Mouse (Mus musculus) thymus, postnatal 36 days (tissue): ENCODE measurements around the gene Sept3.
"Not testable (repeated sequence)": the region's sequence is repeated elsewhere in the genome, so short reads cannot be mapped to it uniquely, and the experiment has no call there.

ENCODE experiments used
- DNase-seq, 2 experiments: peaks; one replicate each; pipeline ENCODE4 v3.0.0; 2022; ENCODE audit warnings: mixed read lengths in 2 of 2

Gene Sept3

GRCm38 (mm10) chr15:82274593-82274926 is at the start of gene Sept3:
Gene Sept3 (plus strand): TSS chr15:82274893.
- no peak for DNase-seq

- no peak for DNase-seq
Observed at GRCm38 (mm10) chr15:82225769-82226168, 48.9 kb upstream of the Sept3 start.

- DNase-seq, result no peak
Observed at GRCm38 (mm10) chr15:82229542-82230045, 45.1 kb upstream of the Sept3 start.

- no peak for DNase-seq
Observed at GRCm38 (mm10) chr15:82230098-82230611, 44.5 kb upstream of the Sept3 start.

DNA sequence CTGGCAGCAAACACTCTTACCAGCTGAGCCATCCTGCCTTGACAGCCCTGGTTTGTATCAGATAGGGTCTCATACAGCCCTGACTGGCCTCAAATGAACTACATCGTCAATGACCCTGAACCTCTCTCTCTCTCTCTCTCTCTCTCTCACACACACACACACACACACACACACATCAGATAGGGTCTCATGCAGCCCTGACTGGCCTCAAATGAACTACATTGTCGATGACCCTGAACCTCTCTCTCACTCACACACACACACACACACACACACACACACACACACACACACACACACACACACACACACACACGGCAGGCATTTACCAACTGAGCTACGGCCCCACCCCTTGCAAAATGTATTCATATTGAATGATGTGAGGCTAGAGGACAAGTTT is 43.6 kb upstream of the Sept3 start:
- no peak for DNase-seq

- DNase-seq, result no peak
Observed at GRCm38 (mm10) chr15:82231591-82232378, 42.9 kb upstream of the Sept3 start.

DNA sequence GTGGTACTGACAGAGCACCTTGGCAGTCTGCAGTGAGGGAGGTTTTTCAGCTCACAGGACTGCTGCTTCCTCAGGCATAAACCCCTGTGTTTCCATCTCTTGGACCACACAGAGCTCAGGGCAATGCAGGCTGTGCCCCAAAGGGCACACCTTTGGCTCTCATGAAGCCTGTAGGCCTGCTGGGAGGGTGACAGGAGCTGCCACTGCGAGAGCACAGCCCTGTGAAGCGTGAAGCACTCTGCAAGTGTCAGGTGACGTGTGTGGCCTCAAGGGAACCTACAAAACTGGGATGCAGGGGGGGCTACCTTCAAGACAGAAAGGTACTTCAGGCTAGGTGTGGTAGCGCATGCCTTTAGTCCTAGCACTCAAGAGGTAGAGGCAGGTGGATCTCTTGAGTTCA is 42.0 kb upstream of the Sept3 start:
- no peak for DNase-seq

- DNase-seq, result no peak
Observed at GRCm38 (mm10) chr15:82235661-82236060, 39.0 kb upstream of the Sept3 start.

DNA sequence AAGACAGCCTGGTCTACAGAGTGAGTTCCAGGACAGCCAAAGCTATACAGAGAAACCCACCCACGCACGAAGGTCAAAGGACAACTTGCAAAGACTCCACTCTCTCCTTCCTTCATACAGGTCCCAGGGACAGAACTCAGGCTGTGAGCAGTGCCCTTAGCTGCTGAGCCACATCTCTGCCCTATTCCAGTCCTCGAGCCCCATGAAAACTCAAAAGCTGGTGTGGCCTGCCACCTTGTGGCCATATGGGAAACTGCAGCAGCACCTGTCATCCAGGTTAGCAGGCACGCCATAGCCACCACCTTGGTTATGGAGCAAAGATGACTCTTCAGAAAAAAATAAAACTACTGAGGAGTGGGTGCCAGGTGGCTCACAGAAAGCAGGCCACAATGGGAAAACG is 38.1 kb upstream of the Sept3 start:
- peak; percentile 79 to 86 for DNase-seq

DNA sequence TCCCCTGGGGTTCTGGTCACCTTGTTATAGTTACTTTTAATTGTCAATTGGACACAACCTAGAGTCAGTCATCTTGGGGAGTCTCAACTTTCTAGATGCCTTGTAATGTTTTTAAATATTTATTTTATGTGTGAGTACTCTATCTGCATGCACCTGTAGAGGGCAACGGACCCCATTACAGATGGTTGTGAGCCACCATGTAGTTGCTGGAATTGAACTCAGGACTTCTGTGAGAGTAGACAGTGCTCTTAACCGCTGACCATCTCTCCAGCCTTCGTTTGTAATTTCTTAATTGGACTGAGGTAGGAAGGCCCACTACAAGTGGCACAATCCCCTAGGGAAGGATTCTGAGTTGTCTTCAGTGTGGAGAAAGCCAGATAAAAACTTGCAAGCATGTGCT is 31.4 kb upstream of the Sept3 start:
- DNase-seq, result no peak

DNA sequence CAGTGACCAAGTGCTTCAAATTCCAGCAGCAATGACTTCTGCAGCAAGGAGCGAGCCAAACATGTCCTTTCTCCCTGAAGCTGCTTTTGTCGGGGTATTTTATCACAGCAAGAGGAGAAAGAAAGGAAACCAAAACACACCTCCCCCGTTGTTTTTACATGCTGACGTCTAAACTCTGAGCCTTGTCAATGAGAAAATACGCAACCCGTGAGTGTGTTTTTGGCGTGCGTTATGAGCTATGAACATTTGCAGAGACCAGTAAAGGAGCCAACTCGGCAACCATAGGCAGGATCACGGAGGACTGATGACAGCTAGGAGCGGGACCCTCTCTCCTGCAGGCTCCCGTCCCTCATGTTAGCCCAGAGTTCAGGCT is 31.0 kb upstream of the Sept3 start:
- DNase-seq, result no peak

GRCm38 (mm10) chr15:82244115-82244804 is 30.4 kb upstream of the Sept3 start, which contains the start of gene Cenpm:
Gene Cenpm (minus strand): TSS chr15:82244748.
- peak; percentile 92 to 93 for DNase-seq

GRCm38 (mm10) chr15:82244805-82245161 is 29.9 kb upstream of the Sept3 start:
- DNase-seq, result not testable (repeated sequence)

GRCm38 (mm10) chr15:82247131-82247776 is 27.4 kb upstream of the Sept3 start:
- no peak for DNase-seq

DNA sequence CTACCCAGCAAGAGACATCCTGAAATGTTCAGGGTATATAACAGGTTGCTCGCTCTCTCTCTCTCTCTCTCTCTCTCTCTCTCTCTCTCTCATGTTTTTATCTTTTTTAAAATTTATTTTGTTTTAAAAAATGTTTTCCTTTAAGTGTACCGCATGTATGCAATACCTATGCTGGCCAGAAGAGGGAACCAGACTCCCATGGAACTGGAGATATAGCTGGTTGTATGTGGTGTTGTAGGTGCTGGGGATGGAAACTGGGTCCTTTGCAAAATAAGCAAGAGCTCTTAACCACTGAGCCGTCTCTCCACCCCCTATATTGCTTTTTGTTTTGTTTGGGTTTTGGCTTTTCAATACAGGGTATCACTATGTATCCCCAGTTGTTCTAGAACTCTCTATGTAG is 23.1 kb upstream of the Sept3 start:
- no peak for DNase-seq

DNA sequence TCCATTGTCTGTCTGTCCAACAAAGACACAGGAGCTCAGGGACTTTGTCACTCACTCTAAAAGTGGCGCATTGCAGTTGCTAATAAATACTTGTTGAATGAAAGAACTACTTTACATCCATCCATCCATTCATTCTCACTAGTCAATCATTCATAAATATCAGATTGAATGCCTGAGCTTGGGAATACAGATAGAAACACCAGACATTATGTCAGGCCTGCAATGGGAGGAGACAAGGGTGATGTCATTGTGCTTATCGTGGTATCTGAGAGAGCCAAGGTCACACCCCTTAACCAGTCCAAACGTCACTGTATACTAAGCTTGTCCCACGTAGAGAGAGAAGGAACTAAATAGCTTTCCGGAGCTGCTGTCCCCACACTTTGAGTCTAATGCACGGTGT is 22.6 kb upstream of the Sept3 start, which contains the start of gene 1500009C09Rik:
Gene 1500009C09Rik, plus strand, starts transcription at position 301 of the 400 bp plus-strand sequence.
- DNase-seq, result no peak

- no peak for DNase-seq
Observed at GRCm38 (mm10) chr15:82255248-82255647, 19.4 kb upstream of the Sept3 start.

GRCm38 (mm10) chr15:82255944-82256383 is 18.7 kb upstream of the Sept3 start:
- no peak for DNase-seq

GRCm38 (mm10) chr15:82259510-82259909 is 15.2 kb upstream of the Sept3 start:
- DNase-seq, result peak; percentile 73 to 76

- DNase-seq, result peak; percentile 61 to 71
Observed at GRCm38 (mm10) chr15:82266356-82266755, 8.3 kb upstream of the Sept3 start.

DNA sequence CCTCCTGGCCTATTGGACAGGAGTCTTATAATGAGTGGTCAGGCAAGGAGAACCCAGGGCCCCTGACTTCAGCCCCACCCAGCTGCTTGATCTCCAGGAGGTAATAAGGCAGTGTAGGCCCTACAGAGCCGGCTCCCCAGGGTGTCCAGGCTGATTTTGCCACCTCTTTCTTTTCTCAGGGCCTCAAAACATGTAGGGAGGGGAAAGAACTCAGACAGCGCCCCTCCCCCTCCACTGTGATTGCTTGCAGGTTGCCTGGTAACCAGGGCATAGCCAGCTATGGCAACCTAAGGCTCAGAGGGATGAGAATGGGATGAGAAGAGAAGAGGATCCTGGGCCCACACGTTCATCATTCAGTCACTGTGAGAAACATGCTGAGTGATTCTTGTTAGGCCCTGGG is 6.5 kb upstream of the Sept3 start:
- no peak for DNase-seq

GRCm38 (mm10) chr15:82268783-82269182 is 5.9 kb upstream of the Sept3 start:
- DNase-seq, result no peak

- DNase-seq, result peak; percentile 38 to 46
Observed at GRCm38 (mm10) chr15:82271201-82271600, 3.5 kb upstream of the Sept3 start.
